Mouse (Mus musculus) heart, embryonic 10.5 days (tissue): ENCODE data around the gene Ppef2. TPM values are rescaled to one million over a fixed set of nuclear protein-coding genes. Genes with fewer than 3 reads are reported as not detected.
A peak's percentile ranks its signal among the peaks of the same experiment; 100 is the strongest.
"Not testable (repeated sequence)": the region's sequence is repeated elsewhere in the genome, so short reads cannot be mapped to it uniquely, and the experiment has no call there.

Experiments used
- DNase-seq: peaks from one replicate; pipeline ENCODE4 v3.0.0-alpha.2; 2017; ENCODE audit warnings: low spot score
- H3K27ac ChIP-seq: fragments of 300-500 bp; sonication (generic); 2 replicates; pipeline ENCODE4 v1.5.1; 2016; ENCODE audit warnings: mild to moderate bottlenecking
- H3K27me3 ChIP-seq: fragments of 300-500 bp; sonication (generic); 2 replicates; pipeline ENCODE4 v1.6.1; 2016; ENCODE audit warnings: mild to moderate bottlenecking; ENCODE audit not compliant: poor library complexity, insufficient read depth, severe bottlenecking
- H3K36me3 ChIP-seq: fragments of 300-500 bp; sonication (generic); 2 replicates; pipeline ENCODE4 v1.6.1; 2016; ENCODE audit warnings: mild to moderate bottlenecking, moderate library complexity
- H3K4me1 ChIP-seq: fragments of 300-500 bp; sonication (generic); 2 replicates; pipeline ENCODE4 v1.6.1; 2016; ENCODE audit warnings: mild to moderate bottlenecking
- H3K4me3 ChIP-seq: fragments of 300-500 bp; sonication (generic); 2 replicates; pipeline ENCODE4 v1.5.1; 2016; ENCODE audit warnings: mild to moderate bottlenecking, moderate library complexity
- H3K9me3 ChIP-seq: fragments of 300-500 bp; sonication (generic); 2 replicates; pipeline ENCODE4 v1.6.1; 2016; ENCODE audit warnings: mild to moderate bottlenecking, moderate library complexity
- WGBS: fragments of 180-500 bp; shearing (Covaris S2); methylation state at CpG from one replicate; pipeline ENCODE4 v1.1.7; 2016; 5-methylcytosine and 5-hydroxymethylcytosine counted together
- polyA plus RNA-seq: library from polyadenylated mRNA; unstranded; fragments of >200 nt; fragmentation: Nextera tagmentation; extraction: Ambion mirVana; gene quantifications from 2 replicates; pipeline ENCODE4 v1.2.1, GENCODE M21; 2016

Ppef2 gene
- polyA plus RNA-seq, 1 experiment from 2014 or later, result 0.14 TPM

DNA sequence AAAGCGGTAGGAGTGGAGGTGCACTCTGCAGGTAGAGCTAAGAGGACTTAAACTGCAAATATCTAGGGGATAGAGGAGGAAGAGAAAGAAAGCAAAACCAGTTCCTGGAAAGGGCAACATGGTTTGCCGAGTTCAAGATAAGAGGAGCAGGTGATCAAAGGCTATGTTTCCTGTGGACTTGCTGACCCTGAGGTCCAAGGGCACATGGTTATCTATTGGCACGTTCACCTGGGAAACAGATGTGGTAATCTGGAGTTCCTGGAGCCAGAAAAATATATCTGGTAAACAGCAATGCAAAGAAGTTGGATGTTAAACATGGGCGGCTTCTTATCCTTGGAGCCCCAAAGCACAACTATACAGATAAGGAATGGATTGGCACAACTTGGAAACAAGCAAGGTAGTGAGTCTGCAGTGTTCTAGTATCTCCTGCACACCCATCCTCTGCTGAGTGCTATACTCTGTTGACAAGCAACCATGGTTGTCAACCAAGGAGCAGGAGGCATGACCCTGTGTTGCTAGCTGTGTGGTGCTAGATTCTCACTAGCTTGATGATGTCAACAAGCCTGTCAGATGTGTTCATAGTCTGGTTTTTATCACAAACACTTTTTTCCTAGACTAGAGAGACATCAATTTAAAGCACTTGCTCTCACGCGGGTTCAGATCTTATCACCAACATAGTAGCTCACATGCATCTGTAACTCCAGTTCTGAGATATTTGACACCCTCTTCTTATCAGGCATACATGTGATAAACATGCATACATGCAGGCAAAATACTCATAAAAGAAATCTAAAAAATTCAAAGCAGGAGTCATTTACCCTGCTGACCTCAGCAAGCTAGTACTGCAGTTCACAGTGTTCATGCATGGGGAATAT lies 51.7 kb downstream of the Ppef2 start:
- Histone ChIP-seq H3K4me1 (peaks cover 10% of the 10 kb centered on the region; the same call in 1 of the 2 replicates), H3K27me3 (no peaks in the 10 kb centered on the region), H3K9me3 (no peaks in the 10 kb centered on the region), H3K4me3 (no peak overlapping the region), H3K36me3 (peaks cover 55% of the 10 kb centered on the region), H3K27ac (no peak overlapping the region)
- WGBS, result 52% methylated on average over 6 of the region's 6 CpGs
- DNase-seq, result peak; percentile 64

- Histone ChIP-seq H3K36me3 (peaks cover 95% of the 10 kb centered on the region), H3K4me3 (no peak overlapping the region), H3K27me3 (no peaks in the 10 kb centered on the region), H3K4me1 (no peaks in the 10 kb centered on the region), H3K27ac (no peak overlapping the region), H3K9me3 (no peaks in the 10 kb centered on the region)
- DNase-seq, result no peak
- 75% methylated on average over 8 of the region's 8 CpGs for WGBS
These were observed 57.8 kb downstream of the Ppef2 start for GRCm38 (mm10) chr5:92198266-92198665.

DNA sequence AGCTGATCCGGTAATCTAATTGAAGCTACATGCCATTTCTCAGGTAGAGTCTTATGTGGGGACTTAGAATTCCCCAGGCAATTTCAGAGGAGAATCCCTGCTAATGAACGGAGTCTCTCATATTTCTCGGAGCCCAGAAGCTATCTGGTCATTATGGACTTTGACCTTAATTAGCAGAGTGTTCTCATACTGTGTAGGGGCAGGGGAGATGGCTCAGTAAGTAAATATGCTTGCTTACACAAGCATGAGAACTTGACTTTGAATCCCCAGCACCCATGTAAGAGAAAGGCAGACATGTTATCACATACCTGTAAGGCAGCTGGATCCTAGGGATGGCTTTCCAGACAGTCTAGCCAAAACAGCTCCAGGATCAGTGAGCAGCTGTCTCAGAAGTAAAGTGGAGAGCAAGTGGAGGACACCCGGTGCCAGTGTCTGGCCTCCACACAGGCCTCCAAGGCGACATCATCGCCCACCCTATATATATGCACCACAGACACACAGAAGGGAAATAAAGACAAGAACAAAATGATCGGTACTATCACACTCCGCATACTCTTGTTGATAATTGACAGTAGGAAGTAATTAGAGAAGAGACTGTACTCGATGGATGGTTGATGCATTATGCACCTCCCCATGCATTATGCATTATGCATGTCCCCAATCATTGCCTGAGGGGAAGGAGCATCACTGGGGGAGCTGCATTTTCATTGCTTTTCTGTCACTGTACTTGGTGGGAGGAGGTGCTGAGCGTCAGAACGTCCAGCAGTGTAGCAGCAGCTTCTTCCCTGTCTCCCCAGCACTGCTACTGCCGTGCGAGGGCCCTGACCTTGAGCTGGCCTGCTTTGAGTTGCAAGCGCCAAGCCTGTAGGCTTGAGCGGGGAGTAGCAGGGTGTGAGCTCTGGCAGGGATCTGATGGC lies 58.9 kb downstream of the Ppef2 start:
- Histone ChIP-seq H3K36me3 (peaks cover 95% of the 10 kb centered on the region), H3K4me1 (no peaks in the 10 kb centered on the region), H3K9me3 (no peaks in the 10 kb centered on the region), H3K4me3 (no peak overlapping the region), H3K27me3 (no peaks in the 10 kb centered on the region), H3K27ac (no peak overlapping the region)
- no peak for DNase-seq
- 90% methylated on average over 15 of the region's 15 CpGs for whole genome bisulfite sequencing

- H3K27ac ChIP-seq, H3K27me3 ChIP-seq, H3K4me1 ChIP-seq, H3K4me3 ChIP-seq, H3K9me3 ChIP-seq, DNase-seq: not testable (repeated sequence)
- 46% methylated on average over 2 of the region's 2 CpGs for WGBS
- H3K36me3 ChIP-seq, result peaks cover 88% of the 10 kb centered on the region
These were observed 60.4 kb downstream of the Ppef2 start for GRCm38 (mm10) chr5:92195716-92196115.

GRCm38 (mm10) chr5:92188881-92189483 lies 67.1 kb downstream of the Ppef2 start:
- no peak overlapping the region for H3K27ac ChIP-seq
- no peaks in the 10 kb centered on the region for H3K4me1 ChIP-seq
- no peak for DNase-seq
- H3K9me3 ChIP-seq, result no peaks in the 10 kb centered on the region
- no peak overlapping the region for H3K4me3 ChIP-seq
- peaks cover 75% of the 10 kb centered on the region for H3K36me3 ChIP-seq
- H3K27me3 ChIP-seq, result no peaks in the 10 kb centered on the region
- 95% methylated on average over 7 of the region's 7 CpGs for WGBS

- WGBS, result 82% methylated on average over 8 of the region's 8 CpGs
- H3K36me3 ChIP-seq, result peaks cover 69% of the 10 kb centered on the region
These were observed 72.8 kb downstream of the Ppef2 start for GRCm38 (mm10) chr5:92183071-92183830.

More at GRCm38 (mm10) chr5:92183071-92183830, 72.8 kb downstream of the Ppef2 start:
- DNase-seq, result no peak
- Histone ChIP-seq H3K27me3 (no peaks in the 10 kb centered on the region), H3K4me1 (no peaks in the 10 kb centered on the region), H3K9me3 (no peaks in the 10 kb centered on the region), H3K4me3 (no peak overlapping the region), H3K27ac (no peak overlapping the region)

Other genes with a start within 250 kb of the Ppef2 start
- gene Cdkl2, start 212.4 kb downstream of the Ppef2 start, polyA plus RNA-seq, result 0.68 and 0.99 TPM in 2 replicates
- gene G3bp2, start 172.6 kb downstream of the Ppef2 start, polyA plus RNA-seq, result 207 and 210 TPM in 2 replicates
- gene Uso1, start 118.3 kb downstream of the Ppef2 start, polyA plus RNA-seq, result 40.4 and 48.9 TPM in 2 replicates
- gene U90926, start 40.9 kb downstream of the Ppef2 start, polyA plus RNA-seq, result not detected in 2 replicates
- 7.0 and 9.2 TPM in 2 replicates for gene Naaa, start 21.9 kb upstream of the Ppef2 start, polyA plus RNA-seq
- 33.2 and 39.5 TPM in 2 replicates for gene Sdad1, start 54.2 kb upstream of the Ppef2 start, polyA plus RNA-seq
- not detected in 2 replicates for gene Cxcl9, start 71.8 kb upstream of the Ppef2 start, polyA plus RNA-seq
- 19.8 and 37.7 TPM in 2 replicates for gene Art3, start 75.5 kb upstream of the Ppef2 start, polyA plus RNA-seq
- gene Cxcl10, start 92.6 kb upstream of the Ppef2 start, polyA plus RNA-seq, result 0.64 TPM in 1 of 2 replicates, not detected in the other
- gene Nup54, start 178.9 kb upstream of the Ppef2 start, polyA plus RNA-seq, result 52.8 and 60.8 TPM in 2 replicates